Mouse (Mus musculus) megakaryocyte-erythroid progenitor cell, adult 5 weeks (primary cell): ENCODE data around the gene 4930404H24Rik. TPM values are rescaled to one million over a fixed set of nuclear protein-coding genes. Genes with fewer than 3 reads are reported as not detected.

Experiments
- polyA plus RNA-seq: library from polyadenylated mRNA; stranded (reverse); fragments of >175 nt; gene quantifications from 2 replicates; pipeline ENCODE4 v1.2.3, GENCODE M21; 2012

The 4930404H24Rik gene
- polyA plus RNA-seq: not detected in 2 replicates

GRCm38 (mm10) chr2:153492573-153493392, at the start of gene 4930404H24Rik:
4930404H24Rik (plus strand) TSS chr2:153492790.

GRCm38 (mm10) chr2:153529931-153530766, 37.6 kb downstream of the 4930404H24Rik start, which contains the start of gene Nol4l:
Nol4l (minus strand) TSS chr2:153529971.

Other genes starting within 250 kb of the 4930404H24Rik start
- 1.8 and 2.1 TPM in 2 replicates for gene Kif3b, start 201.4 kb upstream of the 4930404H24Rik start, polyA plus RNA-seq
- gene Asxl1, start 147.0 kb upstream of the 4930404H24Rik start, polyA plus RNA-seq: 13.8 and 19.9 TPM in 2 replicates
- gene Nol4l, start 37.2 kb downstream of the 4930404H24Rik start, polyA plus RNA-seq: 11.1 and 23.5 TPM in 2 replicates
- gene Commd7, start 140.0 kb downstream of the 4930404H24Rik start, polyA plus RNA-seq: 31.7 and 34.1 TPM in 2 replicates
- 20.3 and 30.6 TPM in 2 replicates for gene Dnmt3b, start 156.7 kb downstream of the 4930404H24Rik start, polyA plus RNA-seq
- gene Dnmt3c, start 203.9 kb downstream of the 4930404H24Rik start, polyA plus RNA-seq: 0.19 and 0.23 TPM in 2 replicates
- 4.9 and 6.3 TPM in 2 replicates for gene Mapre1, start 248.5 kb downstream of the 4930404H24Rik start, polyA plus RNA-seq